Mouse (Mus musculus) brain, embryonic 14.5 days (tissue): ENCODE results near the gene Olfr1261. TPM values are rescaled to one million over a fixed set of nuclear protein-coding genes. Genes with fewer than 3 reads are reported as not detected.
A peak's percentile ranks its signal among the peaks of the same experiment; 100 is the strongest.

Experiments used
- DNase-seq: peaks from one replicate; pipeline ENCODE4 v3.0.0-alpha.2; 2011; ENCODE audit warnings: low read depth
- CTCF ChIP-seq: fragments of 200-500 bp; IDR thresholded peaks from 2 replicates; pipeline ENCODE4 v1.5.1; 2012; ENCODE audit warnings: inconsistent platforms, mild to moderate bottlenecking, moderate library complexity, borderline replicate concordance; ENCODE audit not compliant: insufficient read depth, insufficient read length; ENCODE audit errors: extremely low read depth
- POLR2A ChIP-seq: fragments of 200-500 bp; IDR thresholded peaks from 2 replicates; pipeline ENCODE4 v1.6.1; 2012; ENCODE audit warnings: mild to moderate bottlenecking, inconsistent platforms, borderline replicate concordance; ENCODE audit not compliant: poor library complexity, insufficient read depth, insufficient read length, severe bottlenecking; ENCODE audit errors: extremely low read depth
- polyA plus RNA-seq: library from polyadenylated mRNA; depleted of rRNA; stranded (reverse); fragments of >200 nt; gene quantifications from 2 replicates; pipeline ENCODE4 v1.2.3, GENCODE M21; 2012; rRNA removed

Gene Olfr1261
- polyA plus RNA-seq: not detected in 2 replicates

GRCm38 (mm10) chr2:89990921-89991320, at the start of gene Olfr1261:
Gene Olfr1261 (plus strand): TSS chr2:89991221.
- no peak for DNase-seq
- TF ChIP-seq CTCF (no peak), POLR2A (no peak)

DNA sequence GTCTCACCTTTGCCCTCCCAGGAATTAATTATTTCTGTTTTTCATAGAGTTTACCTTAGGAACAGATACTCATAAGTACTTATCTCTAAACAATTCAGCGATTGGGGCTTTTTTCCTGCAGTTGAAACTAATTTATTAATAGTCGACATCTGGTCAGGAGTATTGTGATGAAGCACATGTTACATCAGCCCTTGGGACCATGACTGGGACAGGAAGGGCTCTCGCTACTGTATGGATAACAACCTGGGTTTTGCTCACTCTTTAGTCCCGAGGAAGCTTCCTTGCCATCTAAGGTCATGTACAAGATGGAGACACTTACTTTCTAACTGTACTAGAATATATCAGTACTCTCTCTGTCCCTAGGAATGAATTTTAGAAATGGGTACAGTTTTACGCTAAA, 42.5 kb upstream of the Olfr1261 start, which contains the start of gene Olfr1259:
Gene Olfr1259 (minus strand): TSS at position 101 of the 400 bp plus-strand sequence.
- DNase-seq: no peak
- no peak for TF ChIP-seq CTCF
- TF ChIP-seq POLR2A: no peak

DNA sequence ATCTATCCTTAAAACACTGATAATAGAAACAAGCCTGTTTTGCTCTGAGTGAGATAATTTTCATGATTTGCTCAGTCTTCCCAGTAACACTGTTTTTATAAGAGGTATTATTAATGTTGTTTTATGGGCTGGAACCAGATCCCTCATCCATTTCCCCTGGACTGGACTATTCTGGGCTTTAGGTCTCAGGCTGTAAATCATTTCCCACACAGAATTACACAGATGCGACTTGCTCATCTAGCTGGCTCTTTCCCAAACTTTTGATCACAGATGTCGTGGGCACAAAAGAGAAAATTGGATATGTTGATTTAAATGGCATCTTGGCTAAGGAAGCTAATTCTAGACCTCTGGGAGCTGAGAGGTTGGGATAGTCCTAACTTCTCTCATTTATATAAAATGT, 16.8 kb upstream of the Olfr1261 start, which contains the start of gene Olfr1260:
Gene Olfr1260 (plus strand): TSS at position 157 of the 400 bp plus-strand sequence.
- DNase-seq: peak; percentile 29
- TF ChIP-seq CTCF (no peak), POLR2A (no peak)

- TF ChIP-seq CTCF: no peak
- TF ChIP-seq POLR2A: no peak
- no peak for DNase-seq
Observed at GRCm38 (mm10) chr2:89977709-89978108, 13.3 kb upstream of the Olfr1261 start.

- TF ChIP-seq CTCF: no peak
- TF ChIP-seq POLR2A: no peak
- peak; percentile 3 for DNase-seq
Observed at GRCm38 (mm10) chr2:89999845-90000244, 8.8 kb downstream of the Olfr1261 start, which contains the start of gene Olfr1262. Gene Olfr1262 (plus strand): TSS chr2:90000145.

GRCm38 (mm10) chr2:90011831-90012230, 20.8 kb downstream of the Olfr1261 start, which contains the start of gene Olfr1263:
Gene Olfr1263 (plus strand): TSS chr2:90012131.
- TF ChIP-seq POLR2A (no peak), CTCF (no peak)
- DNase-seq: no peak

DNA sequence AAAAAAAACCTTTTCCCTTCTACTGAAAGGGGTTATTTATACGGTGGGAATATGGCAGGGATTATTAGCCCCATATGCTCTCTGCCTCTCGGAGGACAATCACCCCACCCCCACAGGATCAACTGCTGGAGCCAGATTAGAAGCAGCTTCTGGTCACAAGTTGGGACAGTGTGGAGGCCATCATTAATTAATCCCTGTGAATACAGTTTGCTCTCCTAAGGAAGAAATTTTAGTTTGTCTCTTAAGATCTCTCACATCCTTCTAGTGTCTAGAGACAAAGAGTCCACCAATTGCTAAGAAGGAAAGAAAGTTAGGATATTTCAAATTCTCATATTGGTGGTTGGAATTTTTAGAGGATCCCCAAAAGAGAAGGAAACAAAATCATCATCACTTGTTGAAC, 34.5 kb downstream of the Olfr1261 start, which contains the start of gene Olfr1264:
Gene Olfr1264 (minus strand): TSS at position 101 of the 400 bp plus-strand sequence.
- DNase-seq: no peak
- TF ChIP-seq CTCF (no peak), POLR2A (no peak)

GRCm38 (mm10) chr2:90035037-90035436, 44.0 kb downstream of the Olfr1261 start, which contains the start of gene Olfr1265:
Gene Olfr1265 (plus strand): TSS chr2:90035337.
- TF ChIP-seq POLR2A (no peak), CTCF (no peak)
- no peak for DNase-seq

Other genes starting within 250 kb of the Olfr1261 start
- not detected in 2 replicates for gene Olfr1253, start 234.1 kb upstream of the Olfr1261 start, polyA plus RNA-seq
- not detected in 2 replicates for gene Olfr1254, start 197.6 kb upstream of the Olfr1261 start, polyA plus RNA-seq
- not detected in 2 replicates for gene Olfr1255, start 179.2 kb upstream of the Olfr1261 start, polyA plus RNA-seq
- not detected in 2 replicates for gene Olfr1256, start 149.7 kb upstream of the Olfr1261 start, polyA plus RNA-seq
- 0.07 and 0.13 TPM in 2 replicates for gene Olfr48, start 143.0 kb upstream of the Olfr1261 start, polyA plus RNA-seq
- not detected in 2 replicates for gene Olfr1257, start 112.8 kb upstream of the Olfr1261 start, polyA plus RNA-seq
- gene Olfr1258, start 63.9 kb upstream of the Olfr1261 start, polyA plus RNA-seq: not detected in 2 replicates
- not detected in 2 replicates for gene Olfr1259, start 42.6 kb upstream of the Olfr1261 start, polyA plus RNA-seq
- not detected in 2 replicates for gene Olfr1260, start 16.9 kb upstream of the Olfr1261 start, polyA plus RNA-seq
- not detected in 2 replicates for gene Olfr1262, start 8.9 kb downstream of the Olfr1261 start, polyA plus RNA-seq
- gene Olfr1263, start 20.9 kb downstream of the Olfr1261 start, polyA plus RNA-seq: not detected in 2 replicates
- not detected in 2 replicates for gene Olfr1264, start 34.4 kb downstream of the Olfr1261 start, polyA plus RNA-seq
- gene Olfr1265, start 44.1 kb downstream of the Olfr1261 start, polyA plus RNA-seq: not detected in 2 replicates
- gene Olfr140, start 72.4 kb downstream of the Olfr1261 start, polyA plus RNA-seq: not detected in 2 replicates
- gene Olfr1269, start 130.2 kb downstream of the Olfr1261 start, polyA plus RNA-seq: not detected in 2 replicates
- gene Olfr32, start 151.1 kb downstream of the Olfr1261 start, polyA plus RNA-seq: not detected in 2 replicates
- not detected in 2 replicates for gene Olfr1270, start 161.9 kb downstream of the Olfr1261 start, polyA plus RNA-seq
- gene Olfr1506, start 233.3 kb downstream of the Olfr1261 start, polyA plus RNA-seq: not detected in 2 replicates